Mouse (Mus musculus) forebrain, embryonic 15.5 days (tissue): ENCODE measurements around the gene Olfr1342. TPM values are rescaled to one million over a fixed set of nuclear protein-coding genes. Genes with fewer than 3 reads are reported as not detected.
A peak's percentile ranks its signal among the peaks of the same experiment; 100 is the strongest.

Experiments
- ATAC-seq: fragments of 200-750 bp; cut with Nextera tagmentation; replicated peaks from 2 replicates; pipeline ENCODE4 v1.8.0; 2017; ENCODE audit warnings: mild to moderate bottlenecking, moderate TSS enrichment, moderate library complexity
- H3K27ac ChIP-seq: fragments of 300-500 bp; sonication (generic); replicated peaks from 2 replicates; pipeline ENCODE4 v1.5.1; 2015; ENCODE audit warnings: mild to moderate bottlenecking, inconsistent platforms
- H3K27me3 ChIP-seq: fragments of 300-500 bp; sonication (generic); 2 replicates; pipeline ENCODE4 v1.6.1; 2015; ENCODE audit warnings: inconsistent platforms
- H3K36me3 ChIP-seq: fragments of 300-500 bp; sonication (generic); 2 replicates; pipeline ENCODE4 v1.6.1; 2015; ENCODE audit warnings: mild to moderate bottlenecking, inconsistent platforms
- H3K4me1 ChIP-seq: fragments of 300-500 bp; sonication (generic); 2 replicates; pipeline ENCODE4 v1.6.1; 2015; ENCODE audit warnings: inconsistent platforms
- H3K4me2 ChIP-seq: fragments of 300-500 bp; sonication (generic); replicated peaks from 2 replicates; pipeline ENCODE4 v1.6.1; 2015; ENCODE audit warnings: mild to moderate bottlenecking, inconsistent platforms
- H3K4me3 ChIP-seq: fragments of 300-500 bp; sonication (generic); 2 replicates; pipeline ENCODE4 v1.5.1; 2015; ENCODE audit warnings: mild to moderate bottlenecking, inconsistent platforms
- H3K9ac ChIP-seq: fragments of 300-500 bp; sonication (generic); replicated peaks from 2 replicates; pipeline ENCODE4 v1.6.1; 2015; ENCODE audit warnings: mild to moderate bottlenecking, inconsistent platforms
- H3K9me3 ChIP-seq: fragments of 300-500 bp; sonication (generic); 2 replicates; pipeline ENCODE4 v1.6.1; 2016; ENCODE audit warnings: inconsistent platforms
- WGBS: fragments of 180-500 bp; shearing (Covaris S2); methylation state at CpG from one replicate; pipeline ENCODE4 v1.1.7; 2015; ENCODE audit warnings: mixed read lengths; 5-methylcytosine and 5-hydroxymethylcytosine counted together
- polyA plus RNA-seq: library from polyadenylated mRNA; unstranded; fragments of >200 nt; fragmentation: Nextera tagmentation; extraction: Ambion mirVana; gene quantifications from 2 replicates; pipeline ENCODE4 v1.2.1, GENCODE M21; 2015

Olfr1342 gene
- 0.06 TPM in 1 of 2 replicates, not detected in the other for polyA plus RNA-seq

GRCm38 (mm10) chr4:118692412-118692973 lies at the start of gene Olfr1342:
Gene Olfr1342 (minus strand): TSS chr4:118692756.
- H3K4me1 ChIP-seq: peaks cover 3% of the 10 kb centered on the region; the same call in 1 of the 2 replicates
- H3K9ac ChIP-seq: no peak within 1 kb of the TSS
- no peak within 1 kb of the TSS for H3K4me3 ChIP-seq
- H3K27ac ChIP-seq: no peak within 1 kb of the TSS
- no peaks in the 10 kb centered on the region for H3K9me3 ChIP-seq
- H3K27me3 ChIP-seq: no peaks in the 10 kb centered on the region
- no peaks in the 10 kb centered on the region for H3K36me3 ChIP-seq
- WGBS: 47% methylated on average over 12 of the region's 12 CpGs
- ATAC-seq: no peak
- H3K4me2 ChIP-seq: no peak within 1 kb of the TSS

GRCm38 (mm10) chr4:118741881-118742280 lies 49.3 kb upstream of the Olfr1342 start:
- Histone ChIP-seq H3K4me1 (no peaks in the 10 kb centered on the region), H3K9ac (no peak overlapping the region), H3K9me3 (no peaks in the 10 kb centered on the region), H3K27me3 (0 out of 2 replicates have a peak, but pooled peaks cover 3% of the 10 kb centered on the region), H3K4me2 (peak overlapping the region; percentile 10; the same call in 1 of the 2 replicates), H3K36me3 (no peaks in the 10 kb centered on the region), H3K4me3 (no peak overlapping the region), H3K27ac (no peak overlapping the region)
- ATAC-seq: no peak
- 3% methylated on average over 16 of the region's 16 CpGs for WGBS

- Histone ChIP-seq H3K36me3 (no peaks in the 10 kb centered on the region), H3K9me3 (no peaks in the 10 kb centered on the region), H3K27ac (no peak overlapping the region), H3K4me2 (peak overlapping the region; percentile 10; the same call in 1 of the 2 replicates), H3K27me3 (0 out of 2 replicates have a peak, but pooled peaks cover 3% of the 10 kb centered on the region), H3K4me1 (no peaks in the 10 kb centered on the region), H3K4me3 (no peak overlapping the region), H3K9ac (no peak overlapping the region)
- 6% methylated on average over 11 of the region's 11 CpGs for WGBS
- ATAC-seq: no peak
Measured at GRCm38 (mm10) chr4:118740988-118741698, 48.6 kb upstream of the Olfr1342 start.

- Histone ChIP-seq H3K9ac (no peak overlapping the region), H3K4me3 (no peak overlapping the region), H3K4me1 (no peaks in the 10 kb centered on the region), H3K9me3 (no peaks in the 10 kb centered on the region), H3K27me3 (0 out of 2 replicates have a peak, but pooled peaks cover 3% of the 10 kb centered on the region), H3K27ac (no peak overlapping the region), H3K36me3 (no peaks in the 10 kb centered on the region), H3K4me2 (no peak overlapping the region)
- no peak for ATAC-seq
- WGBS: 52% methylated on average over 3 of the region's 3 CpGs
Measured at GRCm38 (mm10) chr4:118739574-118739973, 47.0 kb upstream of the Olfr1342 start.

DNA sequence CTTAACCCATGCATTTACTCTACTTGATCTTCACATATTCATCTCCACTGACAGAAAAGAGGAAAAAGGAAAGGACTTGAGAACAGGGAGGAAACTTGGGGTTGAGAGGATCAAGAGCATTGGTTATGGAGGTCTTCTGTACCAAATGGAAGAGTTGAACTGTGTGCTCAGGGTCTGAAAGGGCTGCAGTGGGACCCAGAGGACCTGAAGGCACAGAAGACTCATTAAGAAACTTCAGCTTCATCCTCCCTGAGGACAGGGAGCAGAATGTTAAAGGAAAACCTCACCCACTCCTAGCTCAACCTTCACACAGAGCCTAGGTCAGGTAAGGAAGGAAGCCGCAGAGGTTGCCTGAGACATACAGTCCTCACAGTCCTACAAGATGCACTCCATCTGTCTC lies 39.3 kb upstream of the Olfr1342 start, which contains the start of gene Olfr1339:
TSS of gene Olfr1339 (plus strand) at position 301 of the 400 bp plus-strand sequence.
- H3K9ac ChIP-seq: no peak within 1 kb of the TSS
- ATAC-seq: no peak
- H3K27ac ChIP-seq: no peak within 1 kb of the TSS
- H3K4me1 ChIP-seq: no peaks in the 10 kb centered on the region
- H3K4me3 ChIP-seq: no peak within 1 kb of the TSS
- H3K9me3 ChIP-seq: no peaks in the 10 kb centered on the region
- no peak within 1 kb of the TSS for H3K4me2 ChIP-seq
- H3K36me3 ChIP-seq: no peaks in the 10 kb centered on the region
- H3K27me3 ChIP-seq: no peaks in the 10 kb centered on the region
- WGBS: 85% methylated on average over 1 of the region's 1 CpGs

DNA sequence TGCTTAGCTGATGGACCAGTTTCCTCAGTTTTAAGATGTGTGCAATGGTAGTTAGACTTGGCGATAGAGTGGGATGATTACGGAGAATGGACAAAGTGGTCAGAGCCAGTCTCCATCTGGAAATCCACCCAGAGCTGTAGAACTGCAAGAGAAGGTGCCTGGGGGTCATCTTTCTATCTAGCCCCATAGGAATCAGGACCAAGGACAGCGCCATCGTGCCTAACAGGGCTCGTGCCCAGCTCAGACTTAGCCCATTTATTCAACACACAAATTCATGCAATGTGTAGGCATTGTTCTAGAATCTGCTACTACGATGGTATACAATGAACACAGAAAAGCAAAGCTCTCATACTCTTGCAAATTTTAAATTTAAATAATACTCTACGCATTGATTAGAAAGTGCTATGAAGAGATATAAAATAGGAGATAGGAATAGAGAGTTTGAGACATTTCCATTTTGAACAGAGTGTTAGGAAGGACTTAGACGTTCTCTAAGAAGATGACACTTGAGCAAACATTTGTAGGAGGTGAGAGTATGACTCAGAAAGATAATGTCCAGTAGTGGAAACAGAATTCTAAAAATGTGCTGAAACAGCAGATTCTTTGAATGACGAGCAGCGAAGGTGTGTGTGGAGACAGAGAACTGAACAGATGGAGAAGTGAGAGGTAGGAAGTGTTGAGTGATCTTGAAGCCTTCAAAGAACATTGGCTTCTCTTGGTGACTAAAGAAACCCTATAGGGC lies 29.4 kb upstream of the Olfr1342 start:
- ATAC-seq: no peak
- Histone ChIP-seq H3K4me3 (no peak overlapping the region), H3K27ac (no peak overlapping the region), H3K27me3 (no peaks in the 10 kb centered on the region), H3K9me3 (no peaks in the 10 kb centered on the region), H3K4me1 (no peaks in the 10 kb centered on the region), H3K36me3 (no peaks in the 10 kb centered on the region), H3K4me2 (no peak overlapping the region), H3K9ac (no peak overlapping the region)
- 55% methylated on average over 10 of the region's 10 CpGs for WGBS

GRCm38 (mm10) chr4:118719838-118720237 lies 27.3 kb upstream of the Olfr1342 start, which contains the start of gene Olfr1340:
Gene Olfr1340 (plus strand): TSS chr4:118720138.
- no peaks in the 10 kb centered on the region for H3K27me3 ChIP-seq
- H3K9me3 ChIP-seq: no peaks in the 10 kb centered on the region
- no peak within 1 kb of the TSS for H3K27ac ChIP-seq
- no peak for ATAC-seq
- no peak within 1 kb of the TSS for H3K4me2 ChIP-seq
- no peaks in the 10 kb centered on the region for H3K4me1 ChIP-seq
- H3K36me3 ChIP-seq: no peaks in the 10 kb centered on the region
- no peak within 1 kb of the TSS for H3K9ac ChIP-seq
- H3K4me3 ChIP-seq: no peak within 1 kb of the TSS

DNA sequence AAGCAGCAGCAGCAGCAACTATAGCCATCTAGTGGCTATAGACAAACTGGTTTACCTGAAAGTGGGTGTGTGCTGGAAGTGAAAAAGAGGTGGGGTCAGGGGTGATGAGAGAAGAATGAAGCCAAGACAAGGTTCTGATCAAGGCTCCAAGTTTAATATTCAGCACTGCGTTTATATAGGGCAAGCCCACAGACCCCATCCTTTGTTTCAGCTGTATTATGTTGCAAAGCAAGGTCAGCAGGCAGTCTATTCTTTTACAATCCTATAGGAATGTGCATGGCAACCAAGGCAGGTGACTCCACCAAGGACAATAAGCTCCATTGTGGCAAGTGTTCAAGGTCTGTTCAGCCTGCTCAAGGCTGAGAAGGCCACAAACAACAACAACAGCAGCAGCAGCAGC lies 19.1 kb upstream of the Olfr1342 start:
- ATAC-seq: no peak
- Histone ChIP-seq H3K27ac (no peak overlapping the region), H3K27me3 (no peaks in the 10 kb centered on the region), H3K9ac (no peak overlapping the region), H3K9me3 (no peaks in the 10 kb centered on the region), H3K4me2 (no peak overlapping the region), H3K4me3 (no peak overlapping the region), H3K36me3 (no peaks in the 10 kb centered on the region), H3K4me1 (no peaks in the 10 kb centered on the region)
- WGBS: 15% methylated on average over 1 of the region's 1 CpGs

DNA sequence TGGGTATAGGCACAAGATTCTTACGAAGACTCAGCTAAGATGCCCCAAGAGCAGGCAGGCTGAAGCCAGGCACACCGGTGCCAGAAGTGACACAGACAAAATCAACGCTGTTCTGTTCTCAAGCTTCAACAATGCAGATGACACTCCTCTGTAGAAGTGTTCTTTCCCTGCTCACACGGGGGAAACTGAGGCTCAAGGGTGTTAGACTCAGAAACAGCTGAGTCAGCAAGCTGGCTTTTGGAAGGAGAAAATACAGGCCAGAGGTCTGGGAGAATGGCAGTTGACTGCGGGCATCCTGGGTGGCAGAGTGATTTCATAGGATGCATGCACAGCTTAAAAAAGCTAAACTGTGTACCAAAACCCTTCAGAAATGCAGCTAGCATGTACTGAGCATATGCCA lies 15.5 kb upstream of the Olfr1342 start:
- Histone ChIP-seq H3K9me3 (no peaks in the 10 kb centered on the region), H3K4me3 (no peak overlapping the region), H3K4me1 (no peaks in the 10 kb centered on the region), H3K27ac (no peak overlapping the region), H3K36me3 (no peaks in the 10 kb centered on the region), H3K27me3 (no peaks in the 10 kb centered on the region), H3K9ac (no peak overlapping the region), H3K4me2 (no peak overlapping the region)
- no peak for ATAC-seq
- 84% methylated on average over 5 of the region's 5 CpGs for WGBS

DNA sequence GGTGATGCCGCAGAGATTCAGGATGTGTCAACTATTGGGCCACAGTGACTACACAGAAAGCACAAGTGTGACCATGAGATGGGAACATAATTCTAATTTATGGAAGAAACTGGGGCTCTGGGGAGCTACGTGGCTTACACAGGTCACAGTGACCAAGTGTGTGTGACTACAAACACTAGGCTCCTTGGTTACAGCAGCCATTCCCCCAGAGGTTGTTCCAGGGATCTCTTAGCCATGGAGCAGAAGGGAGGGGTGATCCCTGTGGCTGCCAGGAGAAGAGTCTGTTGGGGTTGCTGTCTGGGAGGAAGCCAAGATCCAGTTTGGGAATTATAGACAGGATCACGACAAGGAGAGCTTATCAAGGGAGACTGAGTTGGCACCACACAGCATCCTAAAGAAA lies 10.7 kb upstream of the Olfr1342 start, which contains the start of gene Olfr1341:
TSS of gene Olfr1341 (plus strand) at position 301 of the 400 bp plus-strand sequence.
- no peaks in the 10 kb centered on the region for H3K36me3 ChIP-seq
- no peak within 1 kb of the TSS for H3K27ac ChIP-seq
- no peak for ATAC-seq
- H3K4me2 ChIP-seq: no peak within 1 kb of the TSS
- H3K9ac ChIP-seq: no peak within 1 kb of the TSS
- H3K27me3 ChIP-seq: no peaks in the 10 kb centered on the region
- no peak within 1 kb of the TSS for H3K4me3 ChIP-seq
- H3K9me3 ChIP-seq: no peaks in the 10 kb centered on the region
- no peaks in the 10 kb centered on the region for H3K4me1 ChIP-seq
- WGBS: 78% methylated on average over 3 of the region's 3 CpGs

- 19% methylated on average over 2 of the region's 2 CpGs for WGBS
- ATAC-seq: no peak
- Histone ChIP-seq H3K9me3 (no peaks in the 10 kb centered on the region), H3K27me3 (no peaks in the 10 kb centered on the region), H3K27ac (no peak overlapping the region), H3K4me3 (no peak overlapping the region), H3K36me3 (no peaks in the 10 kb centered on the region), H3K9ac (no peak overlapping the region), H3K4me2 (no peak overlapping the region), H3K4me1 (peaks cover 3% of the 10 kb centered on the region; the same call in 1 of the 2 replicates)
Measured at GRCm38 (mm10) chr4:118693812-118694211, 1.3 kb upstream of the Olfr1342 start.

- Histone ChIP-seq H3K4me2 (no peak overlapping the region), H3K9ac (no peak overlapping the region), H3K4me3 (no peak overlapping the region), H3K36me3 (no peaks in the 10 kb centered on the region), H3K4me1 (no peaks in the 10 kb centered on the region), H3K27ac (no peak overlapping the region), H3K27me3 (no peaks in the 10 kb centered on the region), H3K9me3 (no peaks in the 10 kb centered on the region)
- 87% methylated on average over 2 of the region's 2 CpGs for WGBS
- no peak for ATAC-seq
Measured at GRCm38 (mm10) chr4:118687086-118687485, 5.5 kb downstream of the Olfr1342 start.
